Mouse (Mus musculus) adrenal gland, postnatal 14 days (tissue): ENCODE measurements at regions not wholly inside any gene's neighbourhood (a gene's known extent, or its start where the extent isn't known, plus 50 kb on each side); places are given as distances from the start of the nearest gene placed in this dataset.
A peak's percentile ranks its signal among the peaks of the same experiment; 100 is the strongest.

ENCODE experiments used
- DNase-seq: peaks from one replicate; pipeline ENCODE4 v3.0.0; 2021; ENCODE audit warnings: mixed read lengths

- no peak for DNase-seq
These were observed 227.9 kb upstream of the Gpc5 start for GRCm38 (mm10) chr14:114864102-114864501.

- no peak for DNase-seq
These were observed 222.8 kb upstream of the Gpc5 start for GRCm38 (mm10) chr14:114869233-114869632.

- no peak for DNase-seq
These were observed 216.9 kb upstream of the Gpc5 start for GRCm38 (mm10) chr14:114875101-114875500.

GRCm38 (mm10) chr14:114876427-114876826 is 215.6 kb upstream of the Gpc5 start:
- DNase-seq = no peak

- no peak for DNase-seq
These were observed 214.5 kb upstream of the Gpc5 start for GRCm38 (mm10) chr14:114877477-114877876.

- no peak for DNase-seq
These were observed 211.7 kb upstream of the Gpc5 start for GRCm38 (mm10) chr14:114880291-114880690.

GRCm38 (mm10) chr14:114904109-114904508 is 187.9 kb upstream of the Gpc5 start:
- no peak for DNase-seq

- DNase-seq = no peak
These were observed 179.7 kb upstream of the Gpc5 start for GRCm38 (mm10) chr14:114912271-114912670.

GRCm38 (mm10) chr14:114913238-114913637 is 178.8 kb upstream of the Gpc5 start:
- peak; percentile 36 for DNase-seq

GRCm38 (mm10) chr14:114945744-114946143 is 146.3 kb upstream of the Gpc5 start:
- no peak for DNase-seq

GRCm38 (mm10) chr14:114946321-114946720 is 145.7 kb upstream of the Gpc5 start:
- DNase-seq = no peak

- no peak for DNase-seq
These were observed 143.5 kb upstream of the Gpc5 start for GRCm38 (mm10) chr14:114948341-114949155.

- DNase-seq = no peak
These were observed 142.9 kb upstream of the Gpc5 start for GRCm38 (mm10) chr14:114949156-114949496.

- no peak for DNase-seq
These were observed 139.7 kb upstream of the Gpc5 start for GRCm38 (mm10) chr14:114952280-114952679.

GRCm38 (mm10) chr14:114953070-114953665 is 138.8 kb upstream of the Gpc5 start:
- no peak for DNase-seq

- DNase-seq = no peak
These were observed 137.7 kb upstream of the Gpc5 start for GRCm38 (mm10) chr14:114954287-114954686.

- DNase-seq = no peak
These were observed 136.4 kb upstream of the Gpc5 start for GRCm38 (mm10) chr14:114955572-114955971.

- DNase-seq = no peak
These were observed 131.7 kb upstream of the Gpc5 start for GRCm38 (mm10) chr14:114960273-114960672.

- DNase-seq = no peak
These were observed 126.1 kb upstream of the Gpc5 start for GRCm38 (mm10) chr14:114965941-114966340.

- DNase-seq = no peak
These were observed 123.0 kb upstream of the Gpc5 start for GRCm38 (mm10) chr14:114969020-114969419.

- DNase-seq = no peak
These were observed 110.9 kb upstream of the Gpc5 start for GRCm38 (mm10) chr14:114981120-114981519.

- no peak for DNase-seq
These were observed 88.8 kb upstream of the Gpc5 start for GRCm38 (mm10) chr14:115003223-115003622.

GRCm38 (mm10) chr14:115004733-115005405 is 87.1 kb upstream of the Gpc5 start:
- no peak for DNase-seq
